Mouse (Mus musculus): ENCODE measurements around the gene Toe1. TPM values are rescaled to one million over a fixed set of nuclear protein-coding genes. Genes with fewer than 3 reads are reported as not detected.

Gene Toe1
- total and polyA plus RNA-seq, 2 experiments from 2014 or later: 23.2 to 39.9 TPM

- ATAC-seq (no peak), DNase-seq (no peak)
- no peaks in the 10 kb centered on the region for H3K27me3 ChIP-seq (ENCODE audit: insufficient read depth, low read length)
- H3K9me3 ChIP-seq (ENCODE audit: low read length): no peaks in the 10 kb centered on the region
- TF ChIP-seq CTCF (IDR thresholded peaks at IDR 0.05; ENCODE audit: low read depth): no peak
- H3K9ac ChIP-seq: no peak overlapping the region
- no peak overlapping the region for H3K27ac ChIP-seq (ENCODE audit: low read depth, low read length)
- 90% methylated on average over 3 of the region's 3 CpGs for WGBS
- H3K36me3 ChIP-seq (ENCODE audit: insufficient read depth): no peaks in the 10 kb centered on the region
- no peak overlapping the region for H3K4me3 ChIP-seq (ENCODE audit: low read depth, low read length)
- H3K4me2 ChIP-seq (ENCODE audit: low read depth): no peak overlapping the region
- H3K4me1 ChIP-seq (ENCODE audit: insufficient read depth): no peaks in the 10 kb centered on the region
These were observed 30.4 kb downstream of the Toe1 start for GRCm38 (mm10) chr4:116777079-116777478.

- Histone ChIP-seq H3K9ac (no peak overlapping the region), H3K4me2 (ENCODE audit: low read depth) (no peak overlapping the region), H3K36me3 (ENCODE audit: insufficient read depth) (no peaks in the 10 kb centered on the region), H3K4me3 (ENCODE audit: low read depth, low read length) (no peak overlapping the region), H3K27me3 (ENCODE audit: insufficient read depth, low read length) (no peaks in the 10 kb centered on the region), H3K4me1 (ENCODE audit: insufficient read depth) (no peaks in the 10 kb centered on the region), H3K9me3 (ENCODE audit: low read length) (no peaks in the 10 kb centered on the region), H3K27ac (ENCODE audit: low read depth, low read length) (no peak overlapping the region)
- TF ChIP-seq CTCF (IDR thresholded peaks at IDR 0.05; ENCODE audit: low read depth): no peak
- 92% methylated on average over 5 of the region's 5 CpGs for WGBS
- ATAC-seq: no peak
- DNase-seq: no peak
These were observed 31.0 kb downstream of the Toe1 start for GRCm38 (mm10) chr4:116776391-116776790.

- no peak overlapping the region for H3K27ac ChIP-seq (ENCODE audit: low read depth, low read length)
- no peaks in the 10 kb centered on the region for H3K27me3 ChIP-seq (ENCODE audit: insufficient read depth, low read length)
- no peaks in the 10 kb centered on the region for H3K36me3 ChIP-seq (ENCODE audit: insufficient read depth)
- H3K9ac ChIP-seq: no peak overlapping the region
- H3K9me3 ChIP-seq (ENCODE audit: low read length): no peaks in the 10 kb centered on the region
- no peak overlapping the region for H3K4me3 ChIP-seq (ENCODE audit: low read depth, low read length)
- no peak for ATAC-seq
- no peaks in the 10 kb centered on the region for H3K4me1 ChIP-seq (ENCODE audit: insufficient read depth)
- no peak for TF ChIP-seq CTCF (IDR thresholded peaks at IDR 0.05; ENCODE audit: low read depth)
- DNase-seq: no peak
- H3K4me2 ChIP-seq (ENCODE audit: low read depth): no peak overlapping the region
These were observed 38.4 kb downstream of the Toe1 start for GRCm38 (mm10) chr4:116769060-116769459.

- H3K27ac ChIP-seq (ENCODE audit: low read depth, low read length): no peak overlapping the region
- TF ChIP-seq CTCF (IDR thresholded peaks at IDR 0.05; ENCODE audit: low read depth): no peak
- H3K4me1 ChIP-seq (ENCODE audit: insufficient read depth): no peaks in the 10 kb centered on the region
- H3K4me2 ChIP-seq (ENCODE audit: low read depth): no peak overlapping the region
- ATAC-seq (no peak), DNase-seq (no peak)
- no peaks in the 10 kb centered on the region for H3K36me3 ChIP-seq (ENCODE audit: insufficient read depth)
- no peak overlapping the region for H3K4me3 ChIP-seq (ENCODE audit: low read depth, low read length)
- no peaks in the 10 kb centered on the region for H3K27me3 ChIP-seq (ENCODE audit: insufficient read depth, low read length)
- no peaks in the 10 kb centered on the region for H3K9me3 ChIP-seq (ENCODE audit: low read length)
- H3K9ac ChIP-seq: no peak overlapping the region
- 92% methylated on average over 5 of the region's 5 CpGs for WGBS
These were observed 38.9 kb downstream of the Toe1 start for GRCm38 (mm10) chr4:116768510-116768909.

GRCm38 (mm10) chr4:116764001-116764400, 43.4 kb downstream of the Toe1 start:
- DNase-seq (no peak), ATAC-seq (no peak)
- Histone ChIP-seq H3K4me1 (ENCODE audit: insufficient read depth) (no peaks in the 10 kb centered on the region), H3K27ac (ENCODE audit: low read depth, low read length) (no peak overlapping the region), H3K9ac (no peak overlapping the region), H3K9me3 (ENCODE audit: low read length) (no peaks in the 10 kb centered on the region), H3K4me2 (ENCODE audit: low read depth) (no peak overlapping the region), H3K4me3 (ENCODE audit: low read depth, low read length) (no peak overlapping the region), H3K36me3 (ENCODE audit: insufficient read depth) (no peaks in the 10 kb centered on the region), H3K27me3 (ENCODE audit: insufficient read depth, low read length) (no peaks in the 10 kb centered on the region)
- 91% methylated on average over 5 of the region's 5 CpGs for WGBS
- no peak for TF ChIP-seq CTCF (IDR thresholded peaks at IDR 0.05; ENCODE audit: low read depth)

- no peak for DNase-seq
- no peak for ATAC-seq
- no peaks in the 10 kb centered on the region for H3K27me3 ChIP-seq (ENCODE audit: insufficient read depth, low read length)
- H3K4me2 ChIP-seq (ENCODE audit: low read depth): no peak overlapping the region
- H3K4me1 ChIP-seq (ENCODE audit: insufficient read depth): no peaks in the 10 kb centered on the region
- WGBS: 93% methylated on average over 2 of the region's 2 CpGs
- no peak for TF ChIP-seq CTCF (IDR thresholded peaks at IDR 0.05; ENCODE audit: low read depth)
- no peaks in the 10 kb centered on the region for H3K36me3 ChIP-seq (ENCODE audit: insufficient read depth)
- H3K4me3 ChIP-seq (ENCODE audit: low read depth, low read length): no peak overlapping the region
- no peak overlapping the region for H3K9ac ChIP-seq
- H3K9me3 ChIP-seq (ENCODE audit: low read length): no peaks in the 10 kb centered on the region
- H3K27ac ChIP-seq (ENCODE audit: low read depth, low read length): no peak overlapping the region
These were observed 45.5 kb downstream of the Toe1 start for GRCm38 (mm10) chr4:116761914-116762313.

- Histone ChIP-seq H3K27me3 (ENCODE audit: insufficient read depth, low read length) (no peaks in the 10 kb centered on the region), H3K27ac (ENCODE audit: low read depth, low read length) (no peak overlapping the region), H3K4me3 (ENCODE audit: low read depth, low read length) (no peak overlapping the region), H3K36me3 (ENCODE audit: insufficient read depth) (no peaks in the 10 kb centered on the region), H3K9me3 (ENCODE audit: low read length) (no peaks in the 10 kb centered on the region), H3K4me1 (ENCODE audit: insufficient read depth) (no peaks in the 10 kb centered on the region), H3K9ac (no peak overlapping the region), H3K4me2 (ENCODE audit: low read depth) (no peak overlapping the region)
- DNase-seq (no peak), ATAC-seq (no peak)
- no peak for TF ChIP-seq CTCF (IDR thresholded peaks at IDR 0.05; ENCODE audit: low read depth)
- 90% methylated on average over 2 of the region's 2 CpGs for WGBS
These were observed 57.7 kb downstream of the Toe1 start for GRCm38 (mm10) chr4:116749750-116750149.

Other genes starting within 250 kb of the Toe1 start
- gene Gpbp1l1, start 250.0 kb downstream of the Toe1 start, total RNA-seq (2014; rRNA removed): 39.6 and 47.5 TPM in 2 replicates
- gene Gpbp1l1, start 250.0 kb downstream of the Toe1 start, polyA plus RNA-seq (2015; fragmentation: Nextera tagmentation; extraction: Ambion mirVana): 10.9 and 14.7 TPM in 2 replicates
- 2.8 and 5.7 TPM in 2 replicates for gene Ccdc17, start 211.0 kb downstream of the Toe1 start, total RNA-seq (2014; rRNA removed)
- gene Ccdc17, start 211.0 kb downstream of the Toe1 start, polyA plus RNA-seq (2015; fragmentation: Nextera tagmentation; extraction: Ambion mirVana): 3.3 and 3.9 TPM in 2 replicates
- 93.3 and 100 TPM in 2 replicates for gene Nasp, start 179.7 kb downstream of the Toe1 start, total RNA-seq (2014; rRNA removed)
- 77.7 and 82.3 TPM in 2 replicates for gene Nasp, start 179.7 kb downstream of the Toe1 start, polyA plus RNA-seq (2015; fragmentation: Nextera tagmentation; extraction: Ambion mirVana)
- 596 and 675 TPM in 2 replicates for gene Akr1a1, start 156.0 kb downstream of the Toe1 start, total RNA-seq (2014; rRNA removed)
- 908 and 1,057 TPM in 2 replicates for gene Akr1a1, start 156.0 kb downstream of the Toe1 start, polyA plus RNA-seq (2015; fragmentation: Nextera tagmentation; extraction: Ambion mirVana)
- 204 and 235 TPM in 2 replicates for gene Prdx1, start 122.1 kb downstream of the Toe1 start, total RNA-seq (2014; rRNA removed)
- gene Prdx1, start 122.1 kb downstream of the Toe1 start, polyA plus RNA-seq (2015; fragmentation: Nextera tagmentation; extraction: Ambion mirVana): 593 and 661 TPM in 2 replicates
- gene Mmachc, start 99.2 kb downstream of the Toe1 start, total RNA-seq (2014; rRNA removed): 19.6 and 23.0 TPM in 2 replicates
- gene Mmachc, start 99.2 kb downstream of the Toe1 start, polyA plus RNA-seq (2015; fragmentation: Nextera tagmentation; extraction: Ambion mirVana): 16.4 and 21.9 TPM in 2 replicates
- 13.2 and 15.2 TPM in 2 replicates for gene Ccdc163, start 99.1 kb downstream of the Toe1 start, total RNA-seq (2014; rRNA removed)
- gene Ccdc163, start 99.1 kb downstream of the Toe1 start, polyA plus RNA-seq (2015; fragmentation: Nextera tagmentation; extraction: Ambion mirVana): 5.3 and 5.7 TPM in 2 replicates
- gene Tesk2, start 86.7 kb downstream of the Toe1 start, total RNA-seq (2014; rRNA removed): 2.6 and 2.9 TPM in 2 replicates
- 1.2 and 1.9 TPM in 2 replicates for gene Tesk2, start 86.7 kb downstream of the Toe1 start, polyA plus RNA-seq (2015; fragmentation: Nextera tagmentation; extraction: Ambion mirVana)
- 12.9 and 13.6 TPM in 2 replicates for gene Mutyh, start 83 bp upstream of the Toe1 start, total RNA-seq (2014; rRNA removed)
- 3.2 and 4.7 TPM in 2 replicates for gene Mutyh, start 83 bp upstream of the Toe1 start, polyA plus RNA-seq (2015; fragmentation: Nextera tagmentation; extraction: Ambion mirVana)
- gene Hpdl, start 14.1 kb upstream of the Toe1 start, total RNA-seq (2014; rRNA removed): 0.38 and 0.43 TPM in 2 replicates
- 0.74 and 0.78 TPM in 2 replicates for gene Hpdl, start 14.1 kb upstream of the Toe1 start, polyA plus RNA-seq (2015; fragmentation: Nextera tagmentation; extraction: Ambion mirVana)
- gene Zswim5, start 69.7 kb upstream of the Toe1 start, total RNA-seq (2014; rRNA removed): 17.4 and 25.3 TPM in 2 replicates
- 1.9 and 2.4 TPM in 2 replicates for gene Zswim5, start 69.7 kb upstream of the Toe1 start, polyA plus RNA-seq (2015; fragmentation: Nextera tagmentation; extraction: Ambion mirVana)
- 33.1 and 33.4 TPM in 2 replicates for gene Urod, start 186.8 kb upstream of the Toe1 start, total RNA-seq (2014; rRNA removed)
- 43.3 and 44.1 TPM in 2 replicates for gene Urod, start 186.8 kb upstream of the Toe1 start, polyA plus RNA-seq (2015; fragmentation: Nextera tagmentation; extraction: Ambion mirVana)
- gene Hectd3, start 187.7 kb upstream of the Toe1 start, total RNA-seq (2014; rRNA removed): 45.4 and 53.2 TPM in 2 replicates
- 19.6 and 22.9 TPM in 2 replicates for gene Hectd3, start 187.7 kb upstream of the Toe1 start, polyA plus RNA-seq (2015; fragmentation: Nextera tagmentation; extraction: Ambion mirVana)
- gene Eif2b3, start 211.8 kb upstream of the Toe1 start, total RNA-seq (2014; rRNA removed): 21.8 and 24.7 TPM in 2 replicates
- 54.1 and 59.9 TPM in 2 replicates for gene Eif2b3, start 211.8 kb upstream of the Toe1 start, polyA plus RNA-seq (2015; fragmentation: Nextera tagmentation; extraction: Ambion mirVana)